Mouse (Mus musculus): ENCODE data around the gene Phkb. TPM values are rescaled to one million over a fixed set of nuclear protein-coding genes. Genes with fewer than 3 reads are reported as not detected.
"Not testable (repeated sequence)": the region's sequence is repeated elsewhere in the genome, so short reads cannot be mapped to it uniquely, and the experiment has no call there.

Gene Phkb
- polyA plus RNA-seq, 2 experiments, result 30.9 to 53.2 TPM

DNA sequence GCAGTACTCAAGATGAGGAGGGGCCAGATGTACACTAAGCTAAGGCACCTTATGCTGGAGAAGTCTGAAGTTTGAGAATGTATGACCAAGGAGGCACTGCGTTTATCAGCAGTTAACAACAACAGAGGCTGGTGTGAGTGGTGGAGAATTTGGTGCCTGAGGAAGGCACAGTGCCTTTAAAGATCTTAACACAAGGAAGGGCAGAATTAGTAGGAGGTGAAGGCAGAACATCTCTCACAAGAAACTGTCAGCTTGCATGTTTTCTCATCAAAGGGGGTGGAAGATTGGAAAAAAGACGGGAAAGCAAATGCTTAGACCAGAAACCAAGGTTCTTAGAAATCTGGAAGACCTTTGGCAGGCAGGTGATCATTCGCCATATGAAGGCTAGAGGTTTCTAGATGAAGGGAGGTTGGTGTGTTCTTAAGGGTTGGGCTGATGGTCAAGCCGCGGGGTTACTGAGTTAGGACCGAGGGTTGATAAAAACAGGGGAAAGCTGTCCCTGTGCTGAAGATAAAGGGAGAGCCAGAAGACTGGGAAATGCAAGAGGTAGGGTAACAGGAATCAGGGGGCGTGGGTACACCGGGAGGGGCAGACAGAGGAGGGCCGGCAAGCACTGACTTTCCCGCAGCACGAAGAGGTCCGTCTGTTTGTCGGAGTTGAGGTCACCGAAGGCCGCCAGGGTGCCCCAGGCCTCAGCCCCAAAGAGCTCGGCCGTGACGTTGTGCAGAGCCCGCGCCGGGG, 673 bp upstream of the Phkb start:
- peaks cover 2% of the 10 kb centered on the region; the same call in 1 of the 2 replicates for H3K9me3 ChIP-seq (ENCODE audit: control insufficient read depth, low read length)

DNA sequence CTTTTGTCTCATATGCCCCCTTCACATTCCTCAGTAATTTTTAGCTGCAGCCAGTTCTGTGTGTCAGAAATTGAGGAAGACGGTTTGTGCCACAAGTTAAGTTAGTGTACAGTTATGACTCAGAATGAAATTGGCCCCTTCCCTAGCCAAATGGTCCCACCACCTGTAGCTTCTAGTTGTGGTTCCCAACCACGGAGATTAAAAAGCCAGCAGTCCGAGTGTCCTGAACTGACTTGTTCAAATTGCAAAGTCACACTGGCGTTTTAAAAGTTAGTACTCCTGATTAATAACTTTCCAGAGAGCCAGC, 683 bp downstream of the Phkb start:
- no peak for ATAC-seq (ENCODE audit: low FRiP score, low read depth)
- peaks cover 14% of the 10 kb centered on the region for H3K4me1 ChIP-seq (ENCODE audit: control insufficient read depth, insufficient read depth, low read length)
- H3K27ac ChIP-seq (replicated peaks; ENCODE audit: low read depth, low read length), result peak overlapping the region; percentile 94

More for the DNA sequence above, 673 bp upstream of the Phkb start:
- peak overlapping the region; percentile 94 for H3K27ac ChIP-seq (replicated peaks; ENCODE audit: low read depth, low read length)
- peak overlapping the region; percentile 75 for H3K4me2 ChIP-seq (replicated peaks; ENCODE audit: low read depth, low read length, severe bottlenecking)
- under 1% methylated on average over 17 of the region's 21 CpGs for WGBS
- no peak for TF ChIP-seq POLR2A (IDR thresholded peaks at IDR 0.05; ENCODE audit: borderline replicate concordance, extremely low read depth, insufficient read depth, insufficient read length)
- no peaks in the 10 kb centered on the region for H3K27me3 ChIP-seq (ENCODE audit: control insufficient read depth, insufficient read depth, low read length)
- H3K4me3 ChIP-seq (replicated peaks; ENCODE audit: low read length), result peak overlapping the region; percentile 55
- DNase-seq (ENCODE audit: low spot score) (no peak), ATAC-seq (ENCODE audit: low FRiP score, low read depth) (peak; percentile 54)
- H3K9ac ChIP-seq (ENCODE audit: low read depth, low read length, severe bottlenecking), result peak overlapping the region; percentile 71
- H3K36me3 ChIP-seq (ENCODE audit: control insufficient read depth, insufficient read depth, low read length), result peaks cover 12% of the 10 kb centered on the region
- H3K4me1 ChIP-seq (ENCODE audit: control insufficient read depth, insufficient read depth, low read length), result peaks cover 14% of the 10 kb centered on the region

DNA sequence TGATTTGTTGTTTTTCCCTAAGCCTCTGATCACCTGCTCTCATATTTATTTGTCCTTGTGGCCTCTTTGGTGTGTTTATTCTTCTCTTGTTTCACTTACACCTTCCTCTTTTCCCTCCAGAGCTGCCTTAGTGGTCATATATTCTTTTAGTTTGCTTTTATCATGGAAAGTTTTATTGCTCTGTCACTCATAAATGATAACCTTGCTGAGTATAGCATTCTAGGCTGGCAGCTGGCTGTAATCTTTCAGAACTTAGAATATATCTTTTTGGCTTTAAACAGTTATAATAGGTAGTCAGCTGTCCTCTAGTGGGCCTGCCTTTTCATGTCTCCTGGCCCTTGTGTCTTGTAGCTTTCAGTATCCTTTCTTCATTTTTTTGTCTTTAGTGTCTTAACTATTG, 5.1 kb downstream of the Phkb start:
- no peaks in the 10 kb centered on the region for H3K27me3 ChIP-seq (ENCODE audit: control insufficient read depth, insufficient read depth, low read length)
- H3K36me3 ChIP-seq (ENCODE audit: control insufficient read depth, insufficient read depth, low read length), result peaks cover 3% of the 10 kb centered on the region; the same call in 1 of the 2 replicates
- TF ChIP-seq POLR2A (IDR thresholded peaks at IDR 0.05; ENCODE audit: borderline replicate concordance, extremely low read depth, insufficient read depth, insufficient read length), result no peak
- ATAC-seq (ENCODE audit: low FRiP score, low read depth), result no peak
- H3K27ac ChIP-seq (replicated peaks; ENCODE audit: low read depth, low read length), result no peak overlapping the region
- H3K9me3 ChIP-seq (ENCODE audit: control insufficient read depth, low read length), result peaks cover 2% of the 10 kb centered on the region; the same call in 1 of the 2 replicates
- H3K4me1 ChIP-seq (ENCODE audit: control insufficient read depth, insufficient read depth, low read length), result peaks cover 4% of the 10 kb centered on the region; the same call in 1 of the 2 replicates
- no peak overlapping the region for H3K4me3 ChIP-seq (replicated peaks; ENCODE audit: low read length)
- no peak overlapping the region for H3K4me2 ChIP-seq (replicated peaks; ENCODE audit: low read depth, low read length, severe bottlenecking)
- no peak for DNase-seq (ENCODE audit: low spot score)
- H3K9ac ChIP-seq (ENCODE audit: low read depth, low read length, severe bottlenecking), result no peak overlapping the region

More for the DNA sequence above, 683 bp downstream of the Phkb start:
- H3K4me2 ChIP-seq (replicated peaks; ENCODE audit: low read depth, low read length, severe bottlenecking), result peak overlapping the region; percentile 75
- WGBS, result 4% methylated on average over 4 of the region's 4 CpGs
- H3K9ac ChIP-seq (ENCODE audit: low read depth, low read length, severe bottlenecking), result peak overlapping the region; percentile 71
- peak overlapping the region; percentile 55 for H3K4me3 ChIP-seq (replicated peaks; ENCODE audit: low read length)
- no peaks in the 10 kb centered on the region for H3K27me3 ChIP-seq (ENCODE audit: control insufficient read depth, insufficient read depth, low read length)
- no peak for DNase-seq (ENCODE audit: low spot score)
- TF ChIP-seq POLR2A (IDR thresholded peaks at IDR 0.05; ENCODE audit: borderline replicate concordance, extremely low read depth, insufficient read depth, insufficient read length), result no peak
- peaks cover 2% of the 10 kb centered on the region; the same call in 1 of the 2 replicates for H3K9me3 ChIP-seq (ENCODE audit: control insufficient read depth, low read length)
- H3K36me3 ChIP-seq (ENCODE audit: control insufficient read depth, insufficient read depth, low read length), result peaks cover 3% of the 10 kb centered on the region; the same call in 1 of the 2 replicates

DNA sequence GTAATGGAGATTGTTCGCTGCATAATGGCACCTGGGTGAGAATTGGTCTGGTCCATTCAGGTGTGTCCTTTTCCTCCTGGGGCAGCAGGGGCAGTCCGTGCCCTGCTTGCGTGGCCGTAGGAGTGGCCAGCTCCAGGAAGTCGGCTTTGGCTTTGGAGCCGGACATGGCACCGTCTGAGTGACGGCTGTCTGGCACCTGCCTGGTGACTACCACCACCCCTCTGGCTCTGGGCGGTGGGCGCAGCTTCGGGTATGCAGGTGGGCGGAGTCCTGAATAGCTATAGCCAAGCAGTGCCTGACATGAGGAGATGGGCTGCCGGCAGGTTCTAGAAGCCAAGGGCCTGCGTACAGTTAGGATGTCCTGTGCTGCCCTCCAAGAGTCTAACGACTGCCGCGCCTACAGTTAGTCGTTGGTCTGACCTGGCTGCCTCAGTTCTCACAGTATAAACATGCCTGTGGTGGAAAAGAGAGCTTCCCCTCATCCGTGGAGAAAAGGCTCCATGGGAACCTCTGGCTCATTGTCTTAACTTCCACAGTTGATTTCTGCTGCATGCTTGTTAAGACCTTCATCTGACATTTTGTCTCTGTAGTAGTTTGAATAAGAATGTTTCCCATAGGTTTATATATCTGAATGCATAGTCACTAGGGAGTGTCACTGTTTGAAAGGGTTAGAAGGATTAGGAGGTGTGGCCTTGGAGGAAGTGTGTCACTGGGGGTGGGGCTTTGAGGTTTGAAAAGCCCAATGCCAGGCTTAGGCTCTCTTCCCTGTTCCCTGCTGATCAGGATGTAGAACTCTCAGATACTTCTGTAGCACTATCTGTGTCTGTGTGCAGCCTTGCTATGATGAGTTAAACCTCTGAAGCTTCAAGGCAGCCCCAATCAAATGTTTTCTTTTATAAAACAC, 13.7 kb downstream of the Phkb start:
- no peak for TF ChIP-seq POLR2A (IDR thresholded peaks at IDR 0.05; ENCODE audit: borderline replicate concordance, extremely low read depth, insufficient read depth, insufficient read length)
- H3K27ac ChIP-seq (replicated peaks; ENCODE audit: low read depth, low read length), result no peak overlapping the region
- ATAC-seq (ENCODE audit: low FRiP score, low read depth), result no peak
- H3K4me1 ChIP-seq (ENCODE audit: control insufficient read depth, insufficient read depth, low read length), result no peaks in the 10 kb centered on the region
- H3K36me3 ChIP-seq (ENCODE audit: control insufficient read depth, insufficient read depth, low read length), result peaks cover 4% of the 10 kb centered on the region; the same call in 1 of the 2 replicates
- no peaks in the 10 kb centered on the region for H3K9me3 ChIP-seq (ENCODE audit: control insufficient read depth, low read length)
- H3K27me3 ChIP-seq (ENCODE audit: control insufficient read depth, insufficient read depth, low read length), result no peaks in the 10 kb centered on the region
- no peak for DNase-seq (ENCODE audit: low spot score)
- 87% methylated on average over 19 of the region's 19 CpGs for WGBS
- H3K9ac ChIP-seq (ENCODE audit: low read depth, low read length, severe bottlenecking), result no peak overlapping the region
- no peak overlapping the region for H3K4me3 ChIP-seq (replicated peaks; ENCODE audit: low read length)
- H3K4me2 ChIP-seq (replicated peaks; ENCODE audit: low read depth, low read length, severe bottlenecking), result no peak overlapping the region

DNA sequence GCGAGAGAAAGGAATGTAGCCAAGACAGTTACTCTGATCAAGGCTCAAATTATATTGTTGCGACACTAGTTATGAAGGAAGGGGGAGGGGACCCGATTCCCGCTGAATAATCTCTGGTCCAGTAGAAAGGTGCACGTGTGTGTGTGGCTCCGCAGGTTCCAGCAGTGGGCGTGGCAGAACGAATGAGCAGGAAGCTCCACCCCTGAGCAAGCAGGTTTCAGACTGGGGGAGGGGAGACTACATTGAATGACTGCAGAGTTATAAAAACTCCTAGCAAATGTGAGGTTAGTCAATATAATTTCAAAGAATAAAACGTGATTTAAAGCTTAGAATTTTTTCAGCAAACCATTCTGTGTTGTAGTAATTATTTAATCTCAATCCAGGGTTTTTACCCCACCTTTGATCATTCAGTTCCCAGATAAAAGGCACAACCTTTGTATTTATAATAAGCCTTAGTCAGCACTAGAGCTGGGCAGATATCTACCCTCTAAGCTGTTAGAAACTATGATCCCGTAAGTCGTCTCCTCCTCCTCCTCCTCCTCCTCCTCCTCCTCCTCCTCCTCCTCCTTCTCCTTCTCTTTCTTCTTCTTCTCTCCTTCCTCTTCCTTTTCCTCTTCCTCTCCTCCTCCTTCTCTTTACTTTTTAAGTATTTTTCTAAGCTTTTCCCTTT, 16.6 kb downstream of the Phkb start:
- H3K9ac ChIP-seq (ENCODE audit: low read depth, low read length, severe bottlenecking); H3K27ac ChIP-seq (replicated peaks; ENCODE audit: low read depth, low read length); H3K4me1 ChIP-seq (ENCODE audit: control insufficient read depth, insufficient read depth, low read length); ATAC-seq (ENCODE audit: low FRiP score, low read depth); H3K36me3 ChIP-seq (ENCODE audit: control insufficient read depth, insufficient read depth, low read length); H3K4me3 ChIP-seq (replicated peaks; ENCODE audit: low read length); H3K4me2 ChIP-seq (replicated peaks; ENCODE audit: low read depth, low read length, severe bottlenecking); H3K27me3 ChIP-seq (ENCODE audit: control insufficient read depth, insufficient read depth, low read length); H3K9me3 ChIP-seq (ENCODE audit: control insufficient read depth, low read length); DNase-seq (ENCODE audit: low spot score): not testable (repeated sequence)
- WGBS, result 40% methylated on average over 11 of the region's 11 CpGs

All from limb, embryonic 14.5 days (tissue).